Mouse (Mus musculus): ENCODE results near the gene Adam15. TPM values are rescaled to one million over a fixed set of nuclear protein-coding genes. Genes with fewer than 3 reads are reported as not detected.

Adam15 gene
- total and polyA plus RNA-seq, 2 experiments from 2014 or later = 82.2 to 99.0 TPM

GRCm38 (mm10) chr3:89394006-89394893 lies 44.5 kb upstream of the Adam15 start, which contains the start of gene Zbtb7b:
Zbtb7b (minus strand) TSS chr3:89394776.
- peak within 1 kb of the TSS; percentile 100 for H3K4me2 ChIP-seq (ENCODE audit: low read depth, low read length)
- H3K4me3 ChIP-seq (ENCODE audit: low read depth, low read length) = peak within 1 kb of the TSS; percentile 78
- 1% methylated on average over 39 of the region's 42 CpGs for WGBS
- ATAC-seq (ENCODE audit: insufficient read depth, low read depth) (peak; percentile 57), DNase-seq (ENCODE audit: low spot score) (peak; percentile 65)
- H3K9me3 ChIP-seq (replicated peaks; ENCODE audit: control insufficient read depth, low read length) = no peaks in the 10 kb centered on the region
- peak; percentile 26 for TF ChIP-seq CTCF (IDR thresholded peaks at IDR 0.05; ENCODE audit: low read depth)
- TF ChIP-seq EP300 (IDR thresholded peaks at IDR 0.05; ENCODE audit: low read depth) = no peak
- H3K36me3 ChIP-seq (replicated peaks; ENCODE audit: control insufficient read depth, insufficient read depth, low read length) = no peaks in the 10 kb centered on the region
- no peaks in the 10 kb centered on the region for H3K27me3 ChIP-seq (ENCODE audit: control insufficient read depth, insufficient read depth, low read length)
- H3K4me1 ChIP-seq (ENCODE audit: control insufficient read depth, insufficient read depth) = peaks cover 35% of the 10 kb centered on the region
- H3K27ac ChIP-seq (ENCODE audit: low read depth) = peak within 1 kb of the TSS; percentile 95
- H3K9ac ChIP-seq (replicated peaks; ENCODE audit: low read depth, low read length) = peak within 1 kb of the TSS; percentile 67

- peak overlapping the region; percentile 100 for H3K4me2 ChIP-seq (ENCODE audit: low read depth, low read length)
- no peaks in the 10 kb centered on the region for H3K27me3 ChIP-seq (ENCODE audit: control insufficient read depth, insufficient read depth, low read length)
- H3K4me1 ChIP-seq (ENCODE audit: control insufficient read depth, insufficient read depth) = peaks cover 35% of the 10 kb centered on the region
- no peaks in the 10 kb centered on the region for H3K9me3 ChIP-seq (replicated peaks; ENCODE audit: control insufficient read depth, low read length)
- peak overlapping the region; percentile 78 for H3K4me3 ChIP-seq (ENCODE audit: low read depth, low read length)
- 0% methylated on average over 15 of the region's 15 CpGs for WGBS
- TF ChIP-seq CTCF (IDR thresholded peaks at IDR 0.05; ENCODE audit: low read depth) = no peak
- no peak for TF ChIP-seq EP300 (IDR thresholded peaks at IDR 0.05; ENCODE audit: low read depth)
- peak overlapping the region; percentile 95 for H3K27ac ChIP-seq (ENCODE audit: low read depth)
- DNase-seq (ENCODE audit: low spot score) (peak; percentile 99), ATAC-seq (ENCODE audit: insufficient read depth, low read depth) (peak; percentile 92)
- H3K36me3 ChIP-seq (replicated peaks; ENCODE audit: control insufficient read depth, insufficient read depth, low read length) = no peaks in the 10 kb centered on the region
- peak overlapping the region; percentile 69 for H3K9ac ChIP-seq (replicated peaks; ENCODE audit: low read depth, low read length)
Observed at GRCm38 (mm10) chr3:89393605-89394004, 43.8 kb upstream of the Adam15 start.

- Histone ChIP-seq H3K9ac (replicated peaks; ENCODE audit: low read depth, low read length) (peak overlapping the region; percentile 69), H3K9me3 (replicated peaks; ENCODE audit: control insufficient read depth, low read length) (no peaks in the 10 kb centered on the region), H3K27me3 (ENCODE audit: control insufficient read depth, insufficient read depth, low read length) (no peaks in the 10 kb centered on the region), H3K4me2 (ENCODE audit: low read depth, low read length) (peak overlapping the region; percentile 100), H3K36me3 (replicated peaks; ENCODE audit: control insufficient read depth, insufficient read depth, low read length) (no peaks in the 10 kb centered on the region), H3K27ac (ENCODE audit: low read depth) (peak overlapping the region; percentile 84), H3K4me3 (ENCODE audit: low read depth, low read length) (peak overlapping the region; percentile 78), H3K4me1 (ENCODE audit: control insufficient read depth, insufficient read depth) (peaks cover 39% of the 10 kb centered on the region)
- ATAC-seq (ENCODE audit: insufficient read depth, low read depth) = no peak
- WGBS = under 1% methylated on average over 18 of the region's 24 CpGs
- no peak for TF ChIP-seq EP300 (IDR thresholded peaks at IDR 0.05; ENCODE audit: low read depth)
- no peak for TF ChIP-seq CTCF (IDR thresholded peaks at IDR 0.05; ENCODE audit: low read depth)
- no peak for DNase-seq (ENCODE audit: low spot score)
Observed at GRCm38 (mm10) chr3:89392871-89393311, 43.1 kb upstream of the Adam15 start.

GRCm38 (mm10) chr3:89391663-89392511 lies 42.1 kb upstream of the Adam15 start:
- TF ChIP-seq CTCF (IDR thresholded peaks at IDR 0.05; ENCODE audit: low read depth) = no peak
- 0 out of 2 replicates have a peak, but pooled peaks have one; percentile 47 for TF ChIP-seq EP300 (IDR thresholded peaks at IDR 0.05; ENCODE audit: low read depth)
- Histone ChIP-seq H3K4me3 (ENCODE audit: low read depth, low read length) (peak overlapping the region; percentile 78), H3K9me3 (replicated peaks; ENCODE audit: control insufficient read depth, low read length) (no peaks in the 10 kb centered on the region), H3K4me2 (ENCODE audit: low read depth, low read length) (peak overlapping the region; percentile 100), H3K4me1 (ENCODE audit: control insufficient read depth, insufficient read depth) (peaks cover 41% of the 10 kb centered on the region), H3K27me3 (ENCODE audit: control insufficient read depth, insufficient read depth, low read length) (no peaks in the 10 kb centered on the region), H3K9ac (replicated peaks; ENCODE audit: low read depth, low read length) (peak overlapping the region; percentile 69), H3K36me3 (replicated peaks; ENCODE audit: control insufficient read depth, insufficient read depth, low read length) (no peaks in the 10 kb centered on the region), H3K27ac (ENCODE audit: low read depth) (peak overlapping the region; percentile 84)
- DNase-seq (ENCODE audit: low spot score) (peak; percentile 46), ATAC-seq (ENCODE audit: insufficient read depth, low read depth) (no peak)
- WGBS = under 1% methylated on average over 50 of the region's 56 CpGs
